Mouse (Mus musculus) skeletal muscle tissue, adult 2 months (tissue): Measurements from ENCODE around the gene Slc7a7.
A peak's percentile ranks its signal among the peaks of the same experiment; 100 is the strongest.
"Not testable (repeated sequence)": the region's sequence is repeated elsewhere in the genome, so short reads cannot be mapped to it uniquely, and the experiment has no call there.

ENCODE experiments used
- DNase-seq: peaks from one replicate; pipeline ENCODE4 v3.0.0-alpha.2; 2012; ENCODE audit warnings: low read depth, low spot score

Slc7a7 gene

DNA sequence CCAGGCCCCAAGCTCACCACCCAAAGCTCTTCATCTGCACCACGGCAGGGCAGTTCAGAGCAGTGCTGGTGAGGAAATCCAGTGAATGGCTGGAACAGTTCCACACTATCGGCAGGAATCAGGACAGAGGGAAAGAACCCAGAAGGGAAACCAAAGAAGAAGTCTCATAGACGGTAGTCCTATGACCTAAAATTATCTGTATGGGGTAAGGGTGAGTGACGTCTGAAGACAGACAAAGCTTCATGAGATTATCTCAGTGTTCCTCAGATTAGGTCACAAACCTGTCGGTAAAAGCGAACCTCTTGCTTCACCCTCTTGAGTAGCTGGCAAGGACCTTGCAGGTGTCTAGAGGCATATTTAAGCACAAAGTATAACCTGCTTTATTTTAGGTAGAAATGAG lies 40.4 kb downstream of the Slc7a7 start:
- DNase-seq = no peak

DNA sequence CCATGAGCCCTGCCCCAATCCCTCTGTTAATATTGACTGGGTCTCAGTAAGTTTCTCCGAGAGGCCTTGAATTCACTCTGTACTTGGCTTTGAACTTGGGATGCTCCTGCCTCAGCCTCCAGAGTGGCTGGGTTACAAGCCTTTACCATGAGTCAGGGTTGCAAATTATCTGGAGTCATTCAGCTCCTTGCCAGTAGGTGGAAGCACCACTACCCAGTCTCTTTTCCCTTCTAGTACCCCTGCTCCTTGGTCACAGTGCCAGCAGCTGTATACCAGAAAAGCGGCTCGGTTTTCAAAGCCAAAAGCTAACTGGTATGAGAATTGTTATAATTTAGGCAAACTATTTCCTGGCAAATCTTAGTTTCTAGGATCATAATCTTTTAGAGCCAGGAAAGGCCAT lies 41.7 kb downstream of the Slc7a7 start:
- no peak for DNase-seq

DNA sequence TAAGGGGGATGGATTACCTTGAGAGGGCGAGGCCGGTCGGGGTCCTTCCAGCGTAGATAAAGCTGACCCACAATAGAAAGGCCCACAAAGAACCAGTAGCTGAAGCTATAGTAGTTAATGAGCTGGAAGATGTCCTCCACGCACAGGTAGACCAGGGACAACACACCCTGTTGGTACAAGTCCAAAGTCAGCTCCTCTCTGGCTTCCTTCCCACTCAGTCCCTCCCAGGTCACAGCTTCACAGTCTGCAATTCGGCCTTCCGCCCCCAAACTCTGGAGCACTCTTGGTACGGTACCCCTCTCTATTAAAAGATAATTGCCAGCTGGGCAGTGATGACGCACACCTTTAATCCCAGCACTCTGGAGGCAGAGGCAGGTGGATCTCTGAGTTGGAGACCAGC lies 44.7 kb downstream of the Slc7a7 start:
- DNase-seq = no peak

DNA sequence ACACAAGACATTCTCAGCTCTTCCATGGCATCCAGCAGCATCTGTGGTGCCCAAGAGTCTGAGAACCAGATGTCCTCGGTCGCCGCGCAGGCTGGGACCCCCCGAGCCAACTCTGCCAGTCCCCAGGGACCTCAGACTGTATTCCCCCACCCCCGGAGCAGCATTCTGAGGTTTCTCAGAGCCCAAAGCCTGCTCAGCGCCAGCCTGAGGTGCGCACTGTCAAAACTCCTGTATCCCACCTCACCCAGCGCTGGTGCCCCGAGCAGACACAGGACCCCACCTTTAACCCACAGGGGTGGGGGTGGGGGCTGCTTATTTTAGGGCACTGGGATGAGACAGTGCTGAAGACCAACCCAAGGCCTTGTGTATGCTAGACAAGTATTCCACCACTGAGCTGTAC lies 46.1 kb downstream of the Slc7a7 start:
- DNase-seq = no peak

DNA sequence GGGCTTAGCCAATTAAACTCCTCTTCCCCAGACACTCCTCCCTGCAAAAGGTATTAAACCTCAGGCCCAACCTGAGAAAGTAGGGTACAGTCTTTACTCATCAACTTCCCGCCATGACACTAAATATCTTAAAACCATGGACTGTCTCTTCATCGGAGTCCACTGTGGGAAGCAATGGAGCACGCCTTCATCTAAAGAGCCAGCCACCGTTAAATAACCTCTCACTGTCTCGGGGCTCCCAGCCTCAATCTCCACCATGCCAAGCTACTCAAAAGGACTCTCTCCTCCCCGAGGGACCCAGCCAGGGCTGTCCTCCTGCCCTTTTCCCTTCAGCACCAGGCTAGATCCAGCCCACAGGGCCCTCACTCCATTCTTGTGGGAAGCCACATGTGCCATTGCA lies 47.0 kb downstream of the Slc7a7 start:
- DNase-seq = no peak

DNA sequence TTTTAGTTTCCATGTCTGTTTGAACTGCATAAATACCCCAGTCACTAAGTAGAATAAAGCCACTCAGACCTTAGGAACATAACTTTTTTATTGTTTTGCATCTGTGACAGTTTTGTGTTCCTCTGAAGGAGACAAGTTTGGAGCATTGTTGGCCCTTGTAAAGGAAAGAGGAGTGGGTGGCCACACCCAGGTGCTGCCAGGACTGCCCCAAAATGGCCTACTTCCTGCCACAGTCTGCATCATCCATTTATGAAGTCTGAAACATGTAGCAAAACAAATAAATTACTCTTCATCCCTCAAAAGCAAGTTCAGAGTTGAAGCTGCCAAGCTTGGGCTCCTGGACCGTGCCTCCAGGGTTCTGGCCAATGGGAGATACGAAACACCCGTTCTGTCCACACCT lies 48.2 kb downstream of the Slc7a7 start:
- no peak for DNase-seq

DNA sequence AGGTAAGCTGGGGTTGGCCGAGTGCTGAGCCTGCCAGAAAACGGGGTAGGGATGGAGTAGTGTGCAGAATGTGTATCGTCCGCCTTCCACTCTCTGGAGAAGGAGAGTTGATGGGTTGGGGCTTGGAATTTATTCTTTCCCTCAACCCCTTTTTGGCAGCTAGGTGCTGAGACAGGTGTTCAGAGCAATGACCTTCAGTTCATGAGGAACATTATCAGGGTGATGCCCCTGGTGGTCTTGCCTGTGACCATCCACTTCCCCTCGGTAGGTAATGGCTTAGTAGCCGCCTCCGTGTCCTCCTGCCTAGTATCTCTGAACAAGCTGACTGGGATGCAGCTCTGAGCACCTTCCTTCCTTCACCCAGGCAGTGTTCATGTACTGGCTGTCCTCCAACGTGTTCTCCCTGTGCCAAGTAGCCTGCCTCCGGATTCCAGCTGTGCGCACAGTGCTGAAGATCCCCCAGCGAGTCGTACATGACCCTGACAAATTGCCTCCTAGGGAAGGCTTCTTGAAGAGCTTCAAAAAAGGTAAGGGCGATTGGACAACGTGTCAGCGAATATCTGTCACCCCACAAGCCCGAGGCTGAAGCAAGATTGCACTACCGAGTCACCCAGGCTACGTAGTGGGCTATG lies 50.0 kb downstream of the Slc7a7 start:
- DNase-seq = no peak

DNA sequence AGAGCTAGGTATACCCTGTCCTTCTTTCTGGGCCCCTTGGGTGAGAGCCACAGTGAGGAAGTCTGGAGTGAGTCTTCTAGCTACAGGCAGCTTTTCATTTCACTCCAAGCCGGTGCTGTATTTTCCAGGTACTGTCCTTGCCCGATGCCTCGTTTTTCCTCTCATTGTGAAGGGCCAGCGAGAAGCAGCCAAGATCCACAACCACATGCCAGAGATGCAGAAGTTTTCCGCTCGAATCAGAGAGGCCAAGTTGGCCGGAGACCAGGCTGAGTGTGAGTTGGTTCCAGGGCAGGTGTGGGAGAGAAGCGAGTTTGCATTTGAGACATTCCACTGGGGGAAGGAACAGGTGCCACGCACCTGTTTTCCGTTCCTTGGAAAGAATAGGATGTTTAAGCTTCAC lies 51.0 kb downstream of the Slc7a7 start:
- no peak for DNase-seq

DNA sequence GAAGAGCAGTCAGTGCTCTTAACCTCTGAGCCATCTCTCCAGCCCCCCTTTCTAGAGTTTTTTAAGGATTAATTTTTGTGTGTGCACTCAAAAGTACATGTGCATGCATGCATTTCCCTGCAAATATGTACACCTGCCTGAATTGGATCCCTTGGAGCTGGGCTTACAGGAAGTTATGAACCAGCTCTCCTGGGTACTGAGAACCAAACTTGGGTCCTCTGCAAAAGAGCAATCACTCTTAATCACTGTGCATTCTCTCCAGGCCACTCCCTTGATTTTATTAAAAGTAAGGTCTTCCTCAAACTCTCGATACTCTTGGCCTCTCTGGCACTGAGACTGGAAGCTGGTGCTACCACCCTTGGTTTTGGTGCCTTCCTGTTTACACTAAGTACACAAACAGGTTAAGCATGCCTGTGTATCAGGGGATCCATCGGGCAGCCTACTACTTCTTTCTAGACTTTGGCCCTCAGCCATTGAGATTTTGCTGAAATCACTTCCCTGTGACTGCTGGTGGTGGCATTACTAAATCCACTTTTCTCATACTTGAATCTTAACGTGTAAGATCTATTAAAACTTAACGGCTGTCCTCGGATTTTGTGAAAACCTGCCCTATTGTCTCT lies 52.4 kb downstream of the Slc7a7 start:
- DNase-seq = no peak

DNA sequence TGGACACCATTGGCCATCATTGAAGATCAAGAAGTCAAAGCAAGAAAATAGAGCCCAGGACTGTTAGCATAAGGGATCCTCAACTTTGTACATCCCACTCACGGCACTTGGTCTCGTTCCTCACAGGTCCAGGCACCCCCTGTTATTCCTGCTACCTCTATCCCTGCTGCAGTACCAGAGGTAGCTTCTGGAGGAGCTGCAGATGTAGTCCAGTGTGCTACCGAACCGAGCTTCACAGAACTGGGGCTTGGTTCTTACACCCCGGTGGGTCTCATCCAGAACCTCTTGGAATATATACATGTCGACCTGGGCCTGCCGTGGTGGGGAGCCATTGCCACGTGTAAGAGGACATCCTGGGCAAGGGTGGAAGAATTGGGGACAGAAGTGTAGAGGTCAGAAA lies 54.4 kb downstream of the Slc7a7 start:
- no peak for DNase-seq

DNA sequence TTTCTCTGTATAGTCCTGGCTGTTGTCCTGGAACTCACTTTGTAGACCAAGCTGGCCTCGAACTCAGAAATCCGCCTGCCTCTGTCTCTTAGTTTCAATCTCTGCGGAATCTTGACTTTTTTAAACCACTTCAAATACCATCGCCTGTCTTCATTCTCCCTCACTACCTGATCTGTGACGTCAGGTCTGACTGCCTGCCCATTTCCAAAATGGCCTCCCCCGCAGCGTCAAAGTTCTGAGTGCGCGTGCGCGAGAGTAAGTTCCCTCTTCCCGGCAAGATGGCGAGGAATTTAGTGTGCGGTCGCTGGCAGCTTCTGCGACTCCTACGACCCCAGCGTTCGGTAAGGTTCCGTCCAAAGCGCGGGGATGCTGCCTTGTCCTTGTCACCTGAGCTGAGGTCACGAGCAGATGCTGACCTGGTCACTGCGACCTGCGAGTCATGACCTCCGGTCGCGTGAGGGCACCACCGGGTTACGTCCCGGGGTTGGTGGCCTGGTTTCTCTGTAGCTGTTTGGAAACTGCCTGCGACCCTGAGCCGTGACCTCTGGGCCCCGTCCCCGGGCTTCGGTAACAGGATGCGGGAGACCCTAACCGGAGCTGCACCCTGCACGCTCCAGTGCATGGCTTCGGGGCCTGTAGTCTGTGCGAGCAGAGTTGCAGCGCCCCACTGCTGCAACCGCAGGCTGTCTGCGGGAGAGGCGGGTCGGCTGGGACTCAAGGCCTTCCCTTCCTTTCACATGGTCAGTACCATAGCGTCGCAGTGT lies 56.8 kb downstream of the Slc7a7 start, which contains the start of gene Oxa1l:
Gene Oxa1l, plus strand, starts transcription at position 258 of the 764 bp plus-strand sequence.
- DNase-seq = peak; percentile 94

DNA sequence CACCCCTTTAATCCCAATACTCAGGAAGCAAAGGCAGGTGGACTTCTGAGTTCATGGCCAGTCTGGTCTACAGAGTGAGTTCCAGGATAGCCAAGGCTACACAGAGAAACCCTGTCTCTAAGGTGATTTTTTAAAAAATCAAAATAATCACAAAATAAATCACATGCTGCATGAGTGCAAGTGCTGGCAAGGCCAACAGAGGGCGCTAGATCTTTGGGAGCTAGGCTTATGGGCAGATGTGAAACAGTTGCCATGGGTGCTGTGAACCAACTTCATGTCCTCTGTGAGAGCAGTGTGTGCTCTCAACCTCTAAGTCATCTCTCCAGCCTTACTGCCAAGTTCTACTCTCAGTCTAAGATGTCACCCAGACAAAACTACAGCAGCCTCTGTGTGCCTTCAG lies 63.2 kb downstream of the Slc7a7 start:
- DNase-seq = no peak

DNA sequence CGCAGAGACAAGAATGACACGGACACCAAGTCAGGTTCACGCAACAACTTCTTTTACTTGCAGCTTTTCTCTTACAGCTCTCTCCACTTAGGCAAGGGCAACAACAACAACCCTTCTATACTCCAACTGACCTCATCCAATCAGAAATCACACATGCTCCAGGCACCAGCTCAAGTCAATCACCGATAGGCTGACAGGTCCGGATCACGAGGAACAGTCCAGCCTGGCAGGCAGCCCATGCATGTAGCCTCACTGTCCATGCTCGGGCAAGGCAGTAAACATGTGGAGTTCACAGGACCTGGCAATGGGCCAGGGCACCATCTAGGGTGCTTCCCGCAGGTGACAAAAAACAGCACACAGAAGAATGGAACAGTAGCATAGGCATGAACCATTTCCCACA lies 65.3 kb downstream of the Slc7a7 start:
- DNase-seq = no peak

DNA sequence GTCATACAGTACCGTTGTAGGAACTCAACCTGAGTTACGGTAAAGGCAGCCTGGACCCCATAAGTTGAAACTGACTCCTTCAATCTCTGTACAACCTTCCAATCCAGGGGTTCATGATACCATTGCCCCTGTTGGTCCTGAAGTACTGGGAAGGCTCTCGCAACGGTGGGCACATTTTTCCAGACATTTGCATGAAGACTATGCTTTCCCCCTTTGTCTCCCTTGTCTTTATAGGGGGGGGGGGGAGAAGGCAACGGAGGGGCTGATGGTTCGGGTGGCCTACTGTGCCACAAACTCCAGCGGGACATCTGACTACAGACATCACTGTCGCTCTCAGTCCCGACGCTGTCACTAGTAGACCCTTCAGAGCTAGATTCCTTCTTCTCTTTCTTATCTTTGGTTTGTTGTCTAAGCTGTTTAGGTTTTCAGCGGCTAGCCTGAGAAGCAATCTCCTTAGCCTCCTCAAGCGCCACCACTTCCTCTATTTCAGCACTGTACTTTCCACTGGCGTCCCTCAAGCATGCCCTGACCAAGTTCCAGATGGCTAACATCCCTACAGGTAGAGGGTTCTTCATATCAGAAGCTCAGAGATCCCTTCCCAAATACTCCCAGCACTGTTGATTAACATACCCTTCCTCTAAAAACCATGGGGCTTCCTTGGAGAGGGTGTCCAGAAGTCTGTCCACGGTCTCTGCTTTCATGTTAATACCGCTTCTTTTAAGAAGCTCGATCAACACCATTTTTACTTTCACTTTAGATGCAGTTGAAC lies 66.6 kb downstream of the Slc7a7 start:
- DNase-seq = not testable (repeated sequence)

DNA sequence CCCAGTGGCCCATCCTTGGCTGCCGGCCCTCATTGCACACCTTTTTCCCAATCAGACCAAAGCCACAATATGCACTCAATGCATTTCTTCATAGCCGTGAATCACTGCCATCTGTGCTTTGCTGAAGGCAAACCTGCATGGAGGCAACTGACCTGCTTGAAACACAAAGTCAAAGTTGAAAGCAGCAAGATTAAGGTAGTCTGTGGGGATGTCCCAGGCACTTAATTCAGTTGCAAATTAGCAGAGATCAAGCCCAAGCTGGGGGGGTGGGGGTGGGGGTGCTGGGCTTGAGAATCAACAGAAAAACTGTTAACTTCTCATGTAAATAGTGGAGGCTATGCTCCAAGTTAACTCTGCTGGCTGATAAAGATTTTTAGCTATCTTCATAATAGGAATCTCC lies 75.8 kb downstream of the Slc7a7 start:
- not testable (repeated sequence) for DNase-seq

DNA sequence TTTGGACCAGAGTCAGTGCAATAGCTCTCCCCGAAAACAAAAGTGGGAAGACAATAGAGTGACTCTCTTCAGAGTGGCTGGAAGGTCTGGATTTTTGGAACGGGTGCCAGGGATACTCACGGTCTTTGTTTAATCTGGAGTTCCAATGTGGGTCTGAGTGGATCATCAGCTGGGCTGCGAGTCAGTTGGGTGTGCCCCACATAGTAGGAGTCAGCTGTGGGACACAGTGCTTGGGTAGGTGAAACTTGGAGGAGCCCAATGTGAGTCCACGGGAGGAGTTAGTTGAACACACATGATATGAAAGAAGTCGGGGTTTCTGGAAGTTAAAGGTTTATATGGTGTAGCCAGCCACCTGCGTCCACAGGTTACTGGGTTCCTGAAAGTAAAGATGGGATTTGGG lies 76.7 kb downstream of the Slc7a7 start:
- no peak for DNase-seq

DNA sequence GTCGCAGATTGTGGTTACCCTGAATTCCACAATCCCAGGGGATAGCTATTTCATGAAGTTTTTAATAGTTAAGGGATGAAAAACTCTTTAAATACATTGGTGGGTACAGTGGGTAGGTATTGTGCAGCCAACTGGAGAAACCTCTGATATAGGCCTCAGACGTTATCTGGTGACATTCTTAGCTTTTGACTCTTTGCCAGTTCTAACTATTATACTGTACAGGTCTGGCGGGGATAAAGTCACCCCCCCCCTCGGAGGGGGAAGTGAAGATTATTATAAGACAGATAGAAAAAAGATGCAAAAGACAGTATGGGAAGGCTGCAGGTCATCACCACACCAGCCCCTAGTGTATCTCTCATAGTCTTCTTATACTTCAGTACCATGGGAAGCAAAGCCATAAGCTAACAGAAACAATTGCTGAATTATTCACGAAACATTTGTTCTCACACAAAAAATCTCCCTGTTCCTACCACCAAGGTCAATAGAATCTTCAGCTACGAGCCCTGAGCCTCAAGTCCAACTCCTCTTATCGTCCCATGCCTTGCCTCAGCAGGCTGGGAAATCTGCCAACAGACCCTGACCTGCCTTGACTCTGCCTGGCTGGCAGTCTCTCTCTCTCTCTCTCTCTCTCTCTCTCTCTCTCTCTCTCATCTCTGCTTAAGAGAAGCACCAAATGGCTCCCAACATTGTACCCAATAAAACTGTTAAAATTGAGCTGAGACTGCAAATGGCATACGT lies 84.0 kb downstream of the Slc7a7 start:
- DNase-seq = no peak

DNA sequence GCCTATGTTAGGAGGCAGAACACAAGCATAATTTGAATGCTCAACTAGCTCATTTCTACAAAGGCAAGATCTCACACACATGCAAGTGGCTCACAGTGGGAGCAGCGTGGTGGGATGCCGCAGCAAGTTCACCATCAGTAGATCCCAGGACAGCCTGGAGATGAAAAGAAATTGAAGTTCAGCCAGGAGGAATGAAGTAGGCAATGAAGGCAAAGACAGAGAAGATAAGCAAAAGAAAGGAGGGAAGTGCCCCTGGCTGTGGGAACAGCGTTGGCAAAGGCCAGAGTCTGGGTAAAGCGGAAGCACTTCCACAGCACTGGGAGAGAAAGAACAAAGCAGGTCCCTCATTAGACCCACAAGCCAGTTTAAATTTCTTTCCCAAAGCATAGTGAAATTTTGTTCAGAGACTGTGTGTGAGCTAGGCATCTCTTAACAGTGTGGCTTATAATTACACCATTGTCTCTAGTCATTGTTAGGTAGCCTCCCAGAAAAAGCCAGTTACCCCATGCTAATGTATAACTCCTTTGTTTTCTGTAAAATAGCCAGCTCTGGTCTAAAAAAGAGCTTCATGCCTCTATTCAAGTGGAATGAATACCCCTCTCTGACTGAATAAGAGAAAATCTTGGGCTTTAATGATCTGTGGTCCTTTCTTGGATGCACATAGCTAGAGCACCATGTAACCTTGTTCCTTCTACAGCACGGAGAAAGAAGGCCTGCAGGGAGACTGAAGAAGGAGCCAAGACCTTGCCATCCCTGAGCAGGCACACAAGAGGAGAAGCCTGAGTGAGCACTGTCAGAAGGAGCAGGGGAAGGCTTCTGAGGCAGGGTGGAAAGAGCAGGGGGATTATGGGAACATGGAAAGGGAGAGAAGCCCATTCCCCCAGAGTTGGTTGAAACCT lies 85.2 kb downstream of the Slc7a7 start:
- no peak for DNase-seq

DNA sequence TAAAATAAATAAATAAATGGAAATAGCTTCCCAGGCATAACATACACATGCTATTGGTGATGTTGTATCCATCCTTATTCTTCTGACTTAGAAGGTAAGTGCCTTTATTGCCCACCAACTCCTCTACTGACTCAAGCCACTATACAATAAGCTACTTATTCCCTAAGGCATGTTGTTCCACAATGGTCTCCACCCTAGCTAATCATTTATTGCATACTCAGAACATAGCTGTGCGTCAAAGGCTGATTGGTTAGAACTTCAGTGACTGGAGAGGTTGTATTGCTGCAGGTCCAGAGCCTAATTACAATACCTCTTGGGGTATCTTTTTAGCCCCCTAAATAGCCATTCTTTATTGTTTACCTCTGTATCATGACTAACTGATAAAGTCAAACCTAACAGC lies 86.4 kb downstream of the Slc7a7 start:
- no peak for DNase-seq

DNA sequence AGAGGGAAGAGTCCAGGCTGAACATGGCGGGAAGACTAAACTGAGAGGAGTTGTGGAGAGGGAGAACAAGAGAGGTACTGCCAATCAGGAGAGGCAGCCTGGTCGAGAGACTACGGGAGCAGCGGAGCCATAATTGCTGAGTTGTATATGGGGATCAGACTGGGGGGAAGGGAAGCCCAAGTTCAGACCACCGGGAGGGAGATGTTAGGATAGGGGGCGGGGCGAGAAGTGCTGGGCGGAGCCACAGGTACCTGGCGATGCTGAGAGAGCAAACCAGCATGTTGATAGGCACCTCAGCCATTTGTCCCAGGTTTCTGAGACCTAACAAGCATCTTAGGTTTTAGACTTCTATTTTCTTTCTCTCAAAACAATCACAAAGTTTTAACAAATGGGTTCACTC lies 88.4 kb downstream of the Slc7a7 start:
- no peak for DNase-seq

DNA sequence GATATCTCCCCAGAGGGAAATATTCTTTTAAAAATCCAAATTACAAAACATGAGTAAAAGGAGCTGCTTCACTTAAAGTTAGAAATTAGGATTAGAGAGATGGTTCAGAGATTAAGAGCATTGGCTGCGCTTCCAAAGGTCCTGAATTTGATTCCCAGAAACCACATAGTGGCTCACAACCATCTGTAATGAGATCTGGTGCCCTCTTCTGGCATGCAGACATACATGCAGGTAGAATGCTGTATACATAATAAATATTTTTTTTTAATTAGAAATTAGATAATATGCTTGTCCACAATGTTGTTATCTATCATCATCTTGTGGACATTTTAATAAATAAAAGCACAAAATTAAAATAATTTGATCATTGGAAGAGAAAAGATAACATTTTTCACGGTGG lies 89.0 kb downstream of the Slc7a7 start:
- no peak for DNase-seq
